Mouse (Mus musculus): ENCODE measurements around the gene Gipc3.

GRCm38 (mm10) chr10:81349961-81350350 lies 6.9 kb upstream of the Gipc3 start:
- TF ChIP-seq CTCF (IDR thresholded peaks at IDR 0.05; ENCODE audit: extremely low read depth, insufficient read length, insufficient replicate concordance, low read depth, low read length) (no peak), POLR2A (IDR thresholded peaks at IDR 0.05; ENCODE audit: low read depth, low read length) (no peak)
